Mouse (Mus musculus) bone marrow macrophage, adult 2 months (primary cell): ENCODE measurements around the gene Sez6.

ENCODE experiments used
- CTCF ChIP-seq: IDR thresholded peaks from 2 replicates; pipeline ENCODE4 v1.5.1; 2012; ENCODE audit warnings: low read depth, mild to moderate bottlenecking, low read length, moderate library complexity
- POLR2A ChIP-seq: IDR thresholded peaks from 2 replicates; pipeline ENCODE4 v1.6.1; 2012; ENCODE audit warnings: mild to moderate bottlenecking, low read depth, low read length, borderline replicate concordance

GRCm38 (mm10) chr11:77968786-77969185 lies 38.2 kb downstream of the Sez6 start:
- TF ChIP-seq CTCF (no peak), POLR2A (no peak)
